Mouse (Mus musculus) bone marrow, adult 2 months (tissue): ENCODE results near the gene 1700025G04Rik.

ENCODE experiments used
- CTCF ChIP-seq: fragments of 200-500 bp; IDR thresholded peaks from 2 replicates; pipeline ENCODE4 v1.5.1; 2011; ENCODE audit warnings: low read length, control low read depth; ENCODE audit not compliant: control insufficient read depth, insufficient read depth
- POLR2A ChIP-seq: fragments of 200-500 bp; IDR thresholded peaks from 2 replicates; pipeline ENCODE4 v1.6.1; 2011; ENCODE audit warnings: low read depth, mild to moderate bottlenecking, control low read depth, low read length, borderline replicate concordance; ENCODE audit not compliant: control insufficient read depth

GRCm38 (mm10) chr1:152034766-152035165 is 55.2 kb downstream of the 1700025G04Rik start:
- TF ChIP-seq POLR2A (no peak), CTCF (no peak)
